Mouse (Mus musculus) regulatory T cell (primary cell): ENCODE data around the gene Hpcal1.

Source experiments
- in situ Hi-C: fragments of 300-600 bp; cut with MboI, MseI; formaldehyde crosslinking; loops from one replicate; pipeline ENCODE4 v1.15.1; 2025; ENCODE audit warnings: high pct_unique_total_duplicates

Hpcal1 gene

DNA sequence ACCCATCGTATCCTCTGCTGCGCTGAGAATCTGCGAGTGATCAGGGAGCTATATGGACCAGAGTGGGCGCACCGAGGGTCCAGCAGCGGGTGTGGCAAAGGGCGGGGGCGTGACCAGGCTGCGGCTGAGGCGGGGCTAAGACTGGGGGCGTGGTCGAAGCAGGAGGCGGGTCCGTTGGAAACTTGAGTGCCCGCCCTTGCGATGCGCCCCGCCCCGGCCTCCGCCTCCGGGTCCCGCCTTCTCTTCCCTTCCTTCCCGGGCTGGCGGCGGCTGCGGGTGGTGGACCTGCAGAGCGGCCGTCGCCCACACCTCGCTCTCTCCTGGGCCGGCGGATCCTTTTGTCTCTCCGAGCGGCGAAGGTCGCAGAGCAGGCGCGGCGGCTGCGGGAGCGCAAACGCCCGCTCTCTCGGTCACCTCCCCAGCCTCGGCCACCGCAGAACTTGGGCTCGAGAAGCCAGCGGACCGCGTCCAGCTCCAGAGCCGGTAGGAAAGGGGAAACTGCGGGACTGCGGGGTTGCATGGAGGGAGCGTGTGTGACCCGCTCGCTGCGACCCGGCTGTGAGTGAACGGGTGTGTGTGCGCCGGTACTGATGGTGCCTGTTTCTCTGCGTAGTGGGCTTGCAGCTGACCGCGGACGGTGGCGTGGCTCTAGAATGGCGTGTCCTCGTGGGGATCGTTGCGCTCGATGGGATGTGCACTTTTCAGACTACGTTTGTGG, at the start of gene Hpcal1:
Gene Hpcal1, plus strand, starts transcription at position 293 of the 718 bp plus-strand sequence.
- in situ Hi-C loops: loop anchor here (10.0 kb wide), 1 partner anchor 686 kb away; the partner anchor contains the start of gene Pqlc3

DNA sequence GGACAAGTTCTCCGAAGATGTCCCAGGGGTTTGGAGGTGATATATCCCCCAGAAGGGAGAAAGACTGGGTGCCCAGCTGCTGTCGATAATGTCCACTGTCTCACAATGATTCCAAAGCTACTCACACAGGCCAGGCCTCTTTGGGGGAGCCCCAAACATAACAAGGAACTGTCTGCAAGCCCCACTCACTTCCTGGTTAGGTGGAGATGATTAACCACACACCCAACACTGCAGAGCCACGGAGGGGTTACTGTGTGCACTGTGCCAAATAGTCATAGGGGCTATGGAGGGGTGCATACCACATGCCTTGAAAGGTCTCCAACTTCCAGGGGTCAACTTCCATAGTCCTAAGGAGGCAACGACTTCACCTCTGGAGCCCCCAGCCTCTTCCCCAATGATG, 49.4 kb upstream of the Hpcal1 start:
- in situ Hi-C loops: no loop called here

DNA sequence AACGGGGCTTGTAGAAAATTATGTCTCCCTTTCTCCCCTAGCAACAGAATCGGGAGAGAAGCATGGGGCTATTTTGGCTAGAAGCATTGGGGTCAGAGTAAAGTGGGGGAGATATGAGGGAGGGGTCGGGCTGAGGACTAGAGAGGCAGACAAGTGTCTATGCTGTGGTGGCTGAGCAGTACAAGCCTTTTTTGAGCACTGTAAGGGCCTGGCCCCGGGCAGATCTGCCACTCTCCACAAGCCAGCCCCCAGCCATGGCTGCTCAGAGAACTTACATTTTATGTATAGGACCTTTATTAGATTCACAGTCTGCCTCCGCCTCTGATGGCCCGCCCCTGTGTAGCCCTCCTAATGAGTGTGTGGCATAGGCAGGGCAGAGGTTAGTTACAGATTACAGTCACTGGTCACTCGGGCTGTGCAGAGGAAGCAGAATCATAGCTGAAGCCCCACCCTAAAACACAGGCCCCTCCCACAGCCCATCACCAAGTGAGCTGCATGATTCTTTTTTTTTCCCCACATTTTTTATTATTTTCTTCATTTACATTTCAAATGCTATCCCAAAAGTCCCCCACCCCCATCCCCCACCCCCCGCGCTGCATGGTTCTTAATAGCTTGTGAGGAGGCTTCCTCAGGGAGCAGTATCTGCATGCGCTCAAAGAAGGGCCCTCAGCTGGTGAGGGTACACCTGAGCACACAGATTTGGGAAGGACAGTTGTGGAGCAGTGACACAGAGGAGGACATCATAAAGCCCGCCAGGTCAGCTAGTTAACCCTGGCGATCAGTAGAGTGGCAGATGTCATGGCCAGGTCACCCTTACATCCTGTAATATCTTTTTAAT, 46.1 kb upstream of the Hpcal1 start:
- in situ Hi-C loops: no loop called here

DNA sequence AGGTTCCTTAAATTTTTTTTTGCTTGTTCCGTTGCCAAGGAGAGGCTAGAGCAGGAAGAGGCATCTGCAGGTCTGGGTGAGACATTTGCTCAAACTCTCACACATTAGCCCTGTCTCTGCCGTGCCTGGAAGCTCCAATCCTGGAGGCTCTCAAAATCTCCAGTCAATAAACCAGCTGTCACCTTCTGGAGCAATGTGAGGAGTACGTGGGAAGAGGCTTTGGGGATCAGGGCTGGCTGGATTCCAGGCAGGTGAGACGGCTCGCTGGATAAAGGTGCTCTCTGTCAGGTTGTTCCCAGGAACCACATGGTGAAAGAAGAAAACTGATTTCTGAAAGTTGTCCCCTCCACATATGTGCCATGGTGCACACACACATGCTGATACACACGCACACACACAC, 44.2 kb upstream of the Hpcal1 start:
- in situ Hi-C loops: no loop called here

- in situ Hi-C loops: no loop called here
Measured at GRCm38 (mm10) chr12:17651223-17652095, 39.2 kb upstream of the Hpcal1 start.

DNA sequence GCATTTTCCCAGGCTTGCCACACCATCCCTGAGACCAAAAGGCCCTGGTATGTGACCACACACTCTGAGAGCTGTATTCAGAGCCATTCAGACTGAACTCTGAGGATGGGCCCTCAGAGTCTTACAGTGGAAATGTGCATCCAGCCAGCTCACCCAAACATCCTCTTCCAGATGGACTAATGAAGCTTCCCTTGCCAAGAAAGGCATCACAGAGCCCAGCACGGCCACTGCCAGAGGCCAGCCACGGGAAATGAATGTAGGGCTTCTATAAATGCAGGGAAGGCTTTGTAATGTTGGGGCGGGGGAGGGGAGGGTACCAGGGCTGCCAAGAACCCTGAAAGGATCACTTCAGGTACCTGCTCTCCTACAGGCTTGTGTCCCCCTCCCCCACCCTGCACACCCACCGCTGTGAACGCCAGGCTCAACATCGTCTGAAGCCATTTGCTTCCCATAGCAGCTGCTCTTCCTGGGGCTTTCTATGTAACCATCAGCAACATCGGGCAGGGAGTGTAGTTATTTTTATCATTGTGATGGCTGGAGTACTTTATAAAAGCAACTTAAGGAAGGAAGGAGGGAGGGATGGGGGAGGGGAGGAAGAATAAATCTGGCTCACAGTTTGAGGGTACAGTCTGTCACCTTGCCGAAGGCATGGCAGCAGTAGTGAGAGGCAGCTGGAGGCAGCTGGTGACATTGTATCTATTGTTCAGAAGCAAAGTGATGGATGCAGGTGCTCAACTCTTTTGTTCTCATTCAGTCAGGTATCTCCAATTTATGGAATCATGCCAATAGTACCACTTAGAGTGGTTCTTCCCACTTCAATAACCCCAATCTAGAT, 38.2 kb upstream of the Hpcal1 start:
- in situ Hi-C loops: no loop called here

GRCm38 (mm10) chr12:17653051-17653783, 37.4 kb upstream of the Hpcal1 start:
- in situ Hi-C loops: no loop called here

DNA sequence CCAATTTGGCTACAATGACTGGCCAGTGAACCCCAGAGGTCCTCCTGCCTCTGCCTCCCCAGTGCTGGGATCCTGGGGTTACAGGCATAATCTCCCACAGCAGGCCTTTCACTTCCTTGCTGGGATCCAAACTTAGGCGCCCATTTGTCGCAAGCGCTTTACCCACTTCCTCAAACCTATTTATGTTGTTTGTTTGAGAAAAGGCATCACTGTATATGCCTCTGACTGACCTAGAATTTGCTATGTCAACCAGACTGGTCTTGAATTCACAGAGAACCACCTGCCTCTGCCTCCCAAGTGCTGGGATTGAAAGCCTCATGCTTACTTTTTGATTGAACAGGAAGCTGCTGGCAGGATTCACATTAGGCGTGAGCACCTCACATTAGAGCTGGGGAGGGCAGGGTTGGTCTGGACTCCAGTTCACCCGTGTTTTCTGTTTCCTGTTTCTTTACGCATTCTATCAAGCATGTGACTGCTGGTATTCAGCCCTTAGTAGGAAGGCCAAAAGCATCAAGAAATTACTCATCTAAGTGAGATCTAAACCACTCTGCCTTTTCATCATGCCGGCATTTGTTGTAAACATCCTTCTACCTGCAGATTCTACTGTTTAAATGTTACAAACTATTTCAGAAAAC, 33.0 kb upstream of the Hpcal1 start:
- in situ Hi-C loops: no loop called here

- in situ Hi-C loops: no loop called here
Measured at GRCm38 (mm10) chr12:17658521-17658920, 32.1 kb upstream of the Hpcal1 start.

- in situ Hi-C loops: no loop called here
Measured at GRCm38 (mm10) chr12:17661483-17661920, 29.2 kb upstream of the Hpcal1 start.

DNA sequence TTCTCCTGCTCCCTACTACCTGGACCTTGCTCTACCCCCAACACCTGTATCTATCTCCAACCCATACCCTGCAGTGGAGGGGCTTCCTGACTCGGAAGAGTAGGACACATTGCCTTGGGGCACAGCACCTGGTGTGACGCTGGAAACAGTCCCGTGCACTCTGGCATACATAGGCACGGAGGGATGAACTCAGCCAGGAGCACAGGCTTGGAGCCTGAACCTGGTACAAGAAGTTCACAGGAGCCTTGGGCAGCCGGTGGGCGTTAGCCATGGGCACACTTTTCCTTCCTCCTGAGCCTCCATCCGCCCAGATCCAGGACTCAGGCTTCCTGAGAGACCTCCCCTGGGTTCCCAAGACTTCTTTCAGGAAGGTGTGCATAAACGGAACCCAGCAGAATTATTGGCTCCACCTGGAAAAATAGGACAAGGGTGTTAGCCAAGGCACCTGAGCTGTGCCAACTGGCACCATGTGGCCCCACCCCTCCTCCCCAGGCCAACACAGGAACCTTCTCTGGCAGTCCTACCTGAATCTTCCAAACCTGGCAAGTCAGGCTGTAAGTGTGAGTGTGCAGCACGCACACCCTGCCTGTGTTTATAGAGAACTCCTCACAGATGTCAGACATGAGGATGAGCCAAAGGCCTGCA, 26.5 kb upstream of the Hpcal1 start:
- in situ Hi-C loops: no loop called here

DNA sequence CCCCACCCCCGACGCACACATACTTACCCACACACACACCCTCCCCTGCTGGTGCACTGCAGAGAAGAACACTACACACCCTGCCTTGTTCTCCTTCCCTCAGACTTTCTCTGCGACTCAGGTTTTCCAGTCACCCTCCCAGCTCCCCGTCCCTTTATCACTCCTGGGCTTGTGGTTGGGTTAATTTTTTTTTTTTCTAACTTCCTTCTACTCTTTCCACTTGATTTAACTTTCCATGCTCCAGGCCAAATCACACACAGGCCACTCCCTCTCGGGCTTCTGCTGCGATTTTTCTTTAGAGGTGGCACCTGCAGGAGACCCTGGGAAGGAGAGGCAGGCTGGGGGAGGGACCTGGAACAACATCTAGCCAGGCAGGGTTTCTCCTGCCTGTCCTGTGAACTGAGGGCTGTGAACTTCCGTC, 24.7 kb upstream of the Hpcal1 start:
- in situ Hi-C loops: no loop called here

- in situ Hi-C loops: no loop called here
Measured at GRCm38 (mm10) chr12:17666616-17667015, 24.0 kb upstream of the Hpcal1 start.

DNA sequence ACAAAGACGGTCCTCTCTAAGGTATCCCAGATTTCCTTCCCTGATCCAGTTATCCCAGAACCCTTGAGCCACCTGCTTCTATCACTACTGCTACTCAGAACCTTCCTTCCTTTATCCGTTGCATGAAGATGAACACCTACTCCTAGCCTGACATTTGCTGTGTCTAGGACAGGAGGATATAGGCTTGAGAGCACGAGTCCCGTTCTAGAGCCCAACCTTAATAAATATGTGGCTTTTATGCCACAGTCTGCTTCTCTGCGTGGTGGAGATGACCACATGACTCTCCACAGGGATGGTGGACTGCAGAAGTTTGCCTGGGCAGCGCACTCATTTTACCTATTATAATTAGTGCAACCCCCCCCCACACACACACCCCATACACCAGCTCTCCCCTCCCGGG, 16.9 kb upstream of the Hpcal1 start:
- in situ Hi-C loops: no loop called here

- in situ Hi-C loops: no loop called here
Measured at GRCm38 (mm10) chr12:17674182-17674812, 16.4 kb upstream of the Hpcal1 start.

GRCm38 (mm10) chr12:17677743-17678142, 12.9 kb upstream of the Hpcal1 start:
- in situ Hi-C loops: loop anchor here (5.0 kb wide), 1 partner anchor 120 kb away; no protein-coding TSS in a partner anchor

GRCm38 (mm10) chr12:17679571-17679970, 11.1 kb upstream of the Hpcal1 start:
- in situ Hi-C loops: loop anchor here (5.0 kb wide), 1 partner anchor 118 kb away; no protein-coding TSS in a partner anchor

GRCm38 (mm10) chr12:17682161-17682560, 8.5 kb upstream of the Hpcal1 start:
- in situ Hi-C loops: loop anchor here (5.0 kb wide), 1 partner anchor 130 kb away; no protein-coding TSS in a partner anchor
